Mouse (Mus musculus): ENCODE data around the gene Nptxr.
"Not testable (repeated sequence)": the region's sequence is repeated elsewhere in the genome, so short reads cannot be mapped to it uniquely, and the experiment has no call there.

Nptxr gene

GRCm38 (mm10) chr15:79822265-79823199, 18.0 kb upstream of the Nptxr start:
- no peak for DNase-seq (ENCODE audit: low spot score in 2 of 2)

- no peak for DNase-seq (ENCODE audit: low spot score in 2 of 2)
Observed at GRCm38 (mm10) chr15:79818325-79818724, 13.8 kb upstream of the Nptxr start.

GRCm38 (mm10) chr15:79813666-79814258, 9.2 kb upstream of the Nptxr start:
- DNase-seq (ENCODE audit: low spot score in 2 of 2), result no peak

GRCm38 (mm10) chr15:79812840-79813239, 8.3 kb upstream of the Nptxr start:
- not testable (repeated sequence) for DNase-seq (ENCODE audit: low spot score in 2 of 2)

GRCm38 (mm10) chr15:79810997-79811396, 6.4 kb upstream of the Nptxr start:
- no peak for DNase-seq (ENCODE audit: low spot score in 2 of 2)

GRCm38 (mm10) chr15:79810061-79810460, 5.5 kb upstream of the Nptxr start:
- no peak for DNase-seq (ENCODE audit: low spot score in 2 of 2)

- DNase-seq (ENCODE audit: low spot score in 2 of 2), result no peak
Observed at GRCm38 (mm10) chr15:79808658-79809057, 4.1 kb upstream of the Nptxr start.

- DNase-seq (ENCODE audit: low spot score in 2 of 2), result no peak
Observed at GRCm38 (mm10) chr15:79808114-79808513, 3.5 kb upstream of the Nptxr start.

- no peak for DNase-seq (ENCODE audit: low spot score in 2 of 2)
Observed at GRCm38 (mm10) chr15:79807050-79807449, 2.5 kb upstream of the Nptxr start.

- DNase-seq (ENCODE audit: low spot score in 2 of 2), result no peak
Observed at GRCm38 (mm10) chr15:79805246-79805645, 680 bp upstream of the Nptxr start.

GRCm38 (mm10) chr15:79803533-79804351, 824 bp downstream of the Nptxr start:
- no peak for DNase-seq (ENCODE audit: low spot score in 2 of 2)

GRCm38 (mm10) chr15:79802304-79802703, 2.3 kb downstream of the Nptxr start:
- no peak for DNase-seq (ENCODE audit: low spot score in 2 of 2)

GRCm38 (mm10) chr15:79801646-79802045, 2.9 kb downstream of the Nptxr start:
- no peak for DNase-seq (ENCODE audit: low spot score in 2 of 2)

GRCm38 (mm10) chr15:79800701-79801100, 3.9 kb downstream of the Nptxr start:
- DNase-seq (ENCODE audit: low spot score in 2 of 2), result no peak

- no peak for DNase-seq (ENCODE audit: low spot score in 2 of 2)
Observed at GRCm38 (mm10) chr15:79798591-79798990, 6.0 kb downstream of the Nptxr start.

GRCm38 (mm10) chr15:79797680-79798079, 6.9 kb downstream of the Nptxr start:
- DNase-seq (ENCODE audit: low spot score in 2 of 2), result no peak

- DNase-seq (ENCODE audit: low spot score in 2 of 2), result no peak
Observed at GRCm38 (mm10) chr15:79797096-79797495, 7.5 kb downstream of the Nptxr start.

- DNase-seq (ENCODE audit: low spot score in 2 of 2), result peak in 1 of 2 experiments; percentile 63
Observed at GRCm38 (mm10) chr15:79796256-79796655, 8.3 kb downstream of the Nptxr start.

- DNase-seq (ENCODE audit: low spot score in 2 of 2), result no peak
Observed at GRCm38 (mm10) chr15:79794173-79794572, 10.4 kb downstream of the Nptxr start.

- no peak for DNase-seq (ENCODE audit: low spot score in 2 of 2)
Observed at GRCm38 (mm10) chr15:79793076-79793475, 11.5 kb downstream of the Nptxr start.

- DNase-seq (ENCODE audit: low spot score in 2 of 2), result no peak
Observed at GRCm38 (mm10) chr15:79792455-79792854, 12.1 kb downstream of the Nptxr start.

- DNase-seq (ENCODE audit: low spot score in 2 of 2), result no peak
Observed at GRCm38 (mm10) chr15:79791502-79791901, 13.1 kb downstream of the Nptxr start.
